Mouse (Mus musculus) testis, postnatal 10 days (tissue): Measurements from ENCODE around the gene Mxi1.
A peak's percentile ranks its signal among the peaks of the same experiment; 100 is the strongest.

Source experiments
- DNase-seq: peaks from one replicate; pipeline ENCODE4 v3.0.0; 2021; ENCODE audit warnings: low spot score

Mxi1 gene

GRCm38 (mm10) chr19:53324866-53325265 is 14.5 kb downstream of the Mxi1 start:
- no peak for DNase-seq

- no peak for DNase-seq
Observed at GRCm38 (mm10) chr19:53325578-53326295, 15.4 kb downstream of the Mxi1 start.

GRCm38 (mm10) chr19:53328116-53328515 is 17.8 kb downstream of the Mxi1 start:
- no peak for DNase-seq

- peak; percentile 95 for DNase-seq
Observed at GRCm38 (mm10) chr19:53329221-53329991, 19.1 kb downstream of the Mxi1 start.

- DNase-seq, result peak; percentile 87
Observed at GRCm38 (mm10) chr19:53329992-53330381, 19.7 kb downstream of the Mxi1 start.

GRCm38 (mm10) chr19:53331882-53332500 is 21.7 kb downstream of the Mxi1 start:
- no peak for DNase-seq

GRCm38 (mm10) chr19:53333730-53334129 is 23.4 kb downstream of the Mxi1 start:
- no peak for DNase-seq

GRCm38 (mm10) chr19:53335241-53335640 is 24.9 kb downstream of the Mxi1 start:
- no peak for DNase-seq

GRCm38 (mm10) chr19:53340423-53340822 is 30.1 kb downstream of the Mxi1 start:
- no peak for DNase-seq

- DNase-seq, result no peak
Observed at GRCm38 (mm10) chr19:53343174-53343881, 33.0 kb downstream of the Mxi1 start.

- DNase-seq, result no peak
Observed at GRCm38 (mm10) chr19:53344062-53344461, 33.7 kb downstream of the Mxi1 start.

- DNase-seq, result no peak
Observed at GRCm38 (mm10) chr19:53345766-53346165, 35.4 kb downstream of the Mxi1 start.

- DNase-seq, result no peak
Observed at GRCm38 (mm10) chr19:53353864-53354263, 43.5 kb downstream of the Mxi1 start.

- DNase-seq, result no peak
Observed at GRCm38 (mm10) chr19:53354271-53355000, 44.1 kb downstream of the Mxi1 start.

- DNase-seq, result no peak
Observed at GRCm38 (mm10) chr19:53355065-53355464, 44.7 kb downstream of the Mxi1 start.

GRCm38 (mm10) chr19:53359160-53360033 is 49.1 kb downstream of the Mxi1 start:
- peak; percentile 80 for DNase-seq

- DNase-seq, result peak; percentile 42
Observed at GRCm38 (mm10) chr19:53360265-53360958, 50.1 kb downstream of the Mxi1 start.

- peak; percentile 74 for DNase-seq
Observed at GRCm38 (mm10) chr19:53362967-53363366, 52.6 kb downstream of the Mxi1 start.

- no peak for DNase-seq
Observed at GRCm38 (mm10) chr19:53364551-53364950, 54.2 kb downstream of the Mxi1 start.

- peak; percentile 67 for DNase-seq
Observed at GRCm38 (mm10) chr19:53364963-53365362, 54.6 kb downstream of the Mxi1 start.
